Mouse (Mus musculus): Measurements from ENCODE around the gene Smdt1.

GRCm38 (mm10) chr15:82337875-82338274 lies 884 bp upstream of the Smdt1 start:
- no peak for TF ChIP-seq CTCF (IDR thresholded peaks at IDR 0.05; ENCODE audit: low read depth, low read length)
- TF ChIP-seq POLR2A (IDR thresholded peaks at IDR 0.05; ENCODE audit: extremely low read depth, insufficient read depth, low read length) = no peak

All from liver, adult 2 months (tissue).